Mouse (Mus musculus) spleen, postnatal 10 days (tissue): ENCODE data around the gene Hist1h2ae.

Experiments
- DNase-seq, 2 experiments: peaks; one replicate each; pipeline ENCODE4 v3.0.0; 2021 to 2022; ENCODE audit warnings: low spot score in 2 of 2

Gene Hist1h2ae

DNA sequence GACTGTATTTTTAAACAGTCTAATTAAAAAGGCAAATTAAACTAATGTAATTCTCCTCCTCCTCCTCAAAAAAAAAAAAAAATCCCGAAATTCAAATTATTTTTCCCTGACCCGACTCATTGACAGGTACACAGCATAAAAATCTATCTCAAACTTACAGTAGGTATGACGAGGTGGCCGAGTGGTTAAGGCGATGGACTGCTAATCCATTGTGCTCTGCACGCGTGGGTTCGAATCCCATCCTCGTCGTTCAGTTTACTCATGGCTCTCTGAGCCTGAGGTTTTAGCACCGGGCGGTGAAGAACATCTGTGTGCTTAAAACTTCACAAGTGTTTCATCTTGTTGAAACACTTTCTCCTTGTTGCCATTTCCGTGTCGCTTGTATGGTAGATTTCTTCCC, 49.3 kb downstream of the Hist1h2ae start:
- peak; percentile 76 to 88 for DNase-seq
